Mouse (Mus musculus): Measurements from ENCODE around the gene Gm11639.

Gene Gm11639

GRCm38 (mm10) chr11:104685548-104685947 lies at the start of gene Gm11639:
Gm11639 (plus strand) TSS chr11:104685707.
- peak; percentile 49 for DNase-seq (ENCODE audit: low read depth, low spot score)

- DNase-seq (ENCODE audit: low read depth, low spot score), result no peak
Observed at GRCm38 (mm10) chr11:104637010-104637409, 48.5 kb upstream of the Gm11639 start.

- no peak for DNase-seq (ENCODE audit: low read depth, low spot score)
Observed at GRCm38 (mm10) chr11:104638006-104638405, 47.5 kb upstream of the Gm11639 start.

- no peak for DNase-seq (ENCODE audit: low read depth, low spot score)
Observed at GRCm38 (mm10) chr11:104638906-104639305, 46.6 kb upstream of the Gm11639 start.

DNA sequence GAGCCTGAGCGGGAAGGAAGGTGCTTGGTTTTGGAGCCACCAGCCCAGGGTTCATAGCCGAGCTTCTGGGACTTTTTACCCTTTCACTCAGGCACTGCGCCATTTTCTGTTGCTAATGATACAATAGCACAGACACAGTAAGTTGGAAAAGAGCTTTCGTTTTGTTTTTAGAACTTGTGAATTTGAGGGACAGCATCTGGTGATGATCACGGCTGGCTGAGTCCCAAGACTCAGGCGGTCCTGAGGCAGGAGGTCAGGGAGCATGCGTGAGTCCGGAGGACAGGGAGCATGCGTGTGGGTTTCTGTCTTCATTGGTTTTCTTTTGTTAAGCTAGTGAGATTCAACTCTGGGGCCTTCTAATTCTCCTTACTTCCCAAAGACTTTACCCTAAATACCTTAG lies 45.9 kb upstream of the Gm11639 start:
- no peak for DNase-seq (ENCODE audit: low read depth, low spot score)

- DNase-seq (ENCODE audit: low read depth, low spot score), result no peak
Observed at GRCm38 (mm10) chr11:104640894-104641293, 44.6 kb upstream of the Gm11639 start.

DNA sequence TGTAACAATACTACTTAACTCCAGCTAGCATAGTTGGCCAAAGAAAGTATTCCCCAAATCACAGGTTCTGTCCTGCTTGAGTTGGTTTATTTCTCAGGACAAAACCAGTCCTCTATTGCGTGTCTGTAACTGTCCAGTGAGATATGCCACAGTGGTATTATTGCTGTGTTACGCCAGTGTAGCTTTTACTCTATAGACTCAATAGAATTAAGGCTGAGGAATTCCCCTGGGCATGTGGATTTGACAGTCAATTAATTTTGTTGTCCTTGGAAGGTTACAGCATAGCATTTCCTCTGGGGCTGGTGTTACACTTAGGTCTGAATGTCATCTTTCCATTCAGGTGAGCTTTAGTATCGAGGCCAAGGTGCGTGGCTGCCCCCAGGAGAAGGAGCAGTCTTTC lies 42.3 kb upstream of the Gm11639 start:
- DNase-seq (ENCODE audit: low read depth, low spot score), result no peak

DNA sequence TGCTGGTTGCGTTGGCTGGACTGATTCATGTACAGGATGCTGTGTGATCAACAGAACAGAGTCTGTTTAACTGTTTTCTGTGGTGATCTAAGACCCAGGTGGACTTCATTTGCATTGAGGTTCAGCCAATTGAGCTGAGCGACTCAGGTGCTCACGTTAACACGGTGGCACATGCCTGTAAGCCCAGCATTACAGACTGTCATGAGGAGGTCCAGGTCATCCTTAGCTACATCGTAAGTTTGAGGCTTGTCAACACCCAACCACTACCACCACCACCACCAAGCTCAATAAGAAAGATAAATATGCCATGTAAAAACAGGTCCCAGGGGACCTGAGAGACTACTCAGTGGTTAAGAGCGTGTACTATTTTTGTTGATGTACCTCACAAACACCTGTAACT lies 40.1 kb upstream of the Gm11639 start:
- no peak for DNase-seq (ENCODE audit: low read depth, low spot score)

DNA sequence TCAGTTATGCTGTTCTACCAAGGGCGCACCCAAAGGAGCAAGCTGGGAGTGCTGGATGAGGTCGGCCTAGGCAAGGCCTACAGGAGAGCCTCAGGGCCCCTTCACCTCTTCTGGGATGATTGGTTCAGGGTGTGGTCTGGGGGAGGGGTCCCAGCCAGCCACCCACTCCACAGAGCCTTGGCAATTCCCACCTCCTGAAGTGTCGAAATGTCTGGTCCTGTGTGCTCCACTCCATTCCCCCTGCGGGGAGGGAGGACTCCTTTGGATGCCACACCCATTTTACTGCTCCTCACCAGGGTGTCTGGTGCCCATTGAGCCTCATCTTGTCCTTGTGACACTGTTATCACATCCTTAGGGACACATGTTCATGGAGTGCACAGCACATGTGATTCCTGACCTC lies 39.3 kb upstream of the Gm11639 start:
- no peak for DNase-seq (ENCODE audit: low read depth, low spot score)

- no peak for DNase-seq (ENCODE audit: low read depth, low spot score)
Observed at GRCm38 (mm10) chr11:104646611-104647010, 38.9 kb upstream of the Gm11639 start.

DNA sequence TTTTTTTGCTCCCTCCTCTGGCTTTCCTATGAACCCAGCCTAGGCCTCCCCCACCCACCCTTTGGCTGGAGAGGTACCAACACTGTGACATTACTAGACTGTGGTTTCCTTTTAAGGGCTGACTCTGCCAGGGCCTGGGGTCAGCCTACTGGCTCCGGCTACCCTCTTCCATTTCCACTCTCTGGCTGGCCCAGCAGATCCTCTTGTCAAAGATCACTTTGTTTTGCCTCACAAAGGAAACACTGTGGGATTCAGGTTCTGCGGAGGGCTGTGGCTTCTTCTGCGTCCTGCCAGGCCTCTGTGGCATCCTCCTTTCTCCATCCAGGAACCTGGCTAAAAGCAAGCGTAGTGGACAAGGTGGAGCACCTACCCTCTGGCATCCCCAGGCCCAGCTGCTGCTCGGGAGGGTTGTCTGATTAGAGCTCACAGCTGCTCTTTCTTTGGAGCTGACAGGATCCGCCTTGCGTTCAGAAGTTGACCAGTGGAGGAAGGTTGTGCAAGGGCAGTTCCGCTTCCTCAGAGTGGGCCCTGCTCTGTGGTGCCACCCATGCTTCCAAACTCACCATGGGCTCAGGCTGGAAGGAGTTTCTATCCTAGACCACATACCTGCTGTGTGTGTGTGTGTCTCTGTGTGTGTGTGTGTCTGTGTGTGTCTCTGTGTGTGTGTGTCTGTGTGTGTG lies 38.2 kb upstream of the Gm11639 start:
- no peak for DNase-seq (ENCODE audit: low read depth, low spot score)

DNA sequence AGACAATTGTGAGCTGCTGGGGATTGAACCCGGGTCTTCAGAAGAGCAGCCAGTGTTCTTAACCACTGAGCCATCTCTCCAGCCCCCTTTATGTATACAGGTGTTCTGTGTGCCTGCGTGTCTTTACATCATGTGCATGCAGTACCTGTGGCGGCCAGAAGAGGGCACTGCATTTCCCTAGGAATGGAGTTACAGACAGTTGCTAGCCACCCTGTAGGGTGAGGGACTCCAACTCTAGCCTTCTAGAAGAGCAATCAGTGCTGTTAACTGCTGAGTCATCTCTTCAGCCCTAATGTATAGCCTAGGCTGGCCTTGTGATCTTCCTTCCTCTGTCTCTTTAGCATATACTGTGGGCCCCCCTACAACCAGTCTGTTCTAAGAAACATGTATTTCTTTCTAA lies 36.9 kb upstream of the Gm11639 start:
- DNase-seq (ENCODE audit: low read depth, low spot score), result peak; percentile 78

DNA sequence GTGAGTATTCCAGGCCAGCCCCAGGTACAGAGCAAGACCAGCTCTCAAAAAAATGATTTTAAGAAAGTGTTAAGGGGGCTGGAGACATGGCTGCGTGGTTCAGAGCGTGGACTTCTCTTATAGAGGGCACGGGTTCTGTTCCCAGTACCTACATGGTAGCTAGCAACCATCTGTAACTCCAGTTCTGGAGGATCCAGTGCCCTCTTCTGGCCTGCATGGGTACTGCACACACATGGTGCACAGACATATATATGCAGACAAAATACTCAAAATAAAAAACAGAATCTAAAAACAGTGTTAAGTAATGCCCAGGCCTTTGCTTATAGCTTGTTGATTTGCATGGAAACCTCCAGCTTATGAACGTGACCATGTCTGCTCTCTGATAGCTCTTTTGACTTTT lies 24.9 kb upstream of the Gm11639 start:
- DNase-seq (ENCODE audit: low read depth, low spot score), result no peak

GRCm38 (mm10) chr11:104661106-104661505 lies 24.4 kb upstream of the Gm11639 start:
- no peak for DNase-seq (ENCODE audit: low read depth, low spot score)

DNA sequence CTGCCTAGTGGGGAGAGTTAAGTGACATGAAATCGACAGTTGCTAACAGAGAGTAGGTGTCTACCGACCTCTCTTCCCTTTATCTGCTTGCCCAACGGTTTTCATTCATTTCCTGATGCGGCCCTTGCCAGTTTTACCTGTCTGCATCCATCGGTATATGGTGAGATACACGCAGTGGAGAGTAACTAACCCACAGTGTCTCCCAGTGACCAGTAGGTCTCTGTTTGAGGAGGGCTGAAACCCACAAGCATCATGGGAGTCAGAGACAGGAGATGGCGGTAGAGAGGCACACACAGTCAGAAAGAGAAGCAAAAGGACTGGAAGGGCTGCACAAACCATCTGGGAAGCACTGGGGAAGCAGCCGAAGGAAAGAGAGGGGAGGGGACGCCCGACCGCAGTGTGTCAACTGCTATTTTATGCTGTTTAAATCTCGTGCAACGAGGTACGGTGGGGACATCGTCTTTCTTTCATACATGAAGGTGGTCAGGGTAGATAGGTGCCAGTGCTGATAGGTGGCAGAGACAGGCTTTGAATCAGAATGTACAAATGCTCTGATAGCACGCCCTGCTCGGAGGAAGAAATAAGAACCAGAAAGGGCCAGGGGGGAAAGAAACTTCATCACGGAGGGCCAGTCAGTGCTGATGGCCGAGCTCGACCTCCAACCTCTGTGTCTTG lies 23.8 kb upstream of the Gm11639 start:
- DNase-seq (ENCODE audit: low read depth, low spot score), result no peak

DNA sequence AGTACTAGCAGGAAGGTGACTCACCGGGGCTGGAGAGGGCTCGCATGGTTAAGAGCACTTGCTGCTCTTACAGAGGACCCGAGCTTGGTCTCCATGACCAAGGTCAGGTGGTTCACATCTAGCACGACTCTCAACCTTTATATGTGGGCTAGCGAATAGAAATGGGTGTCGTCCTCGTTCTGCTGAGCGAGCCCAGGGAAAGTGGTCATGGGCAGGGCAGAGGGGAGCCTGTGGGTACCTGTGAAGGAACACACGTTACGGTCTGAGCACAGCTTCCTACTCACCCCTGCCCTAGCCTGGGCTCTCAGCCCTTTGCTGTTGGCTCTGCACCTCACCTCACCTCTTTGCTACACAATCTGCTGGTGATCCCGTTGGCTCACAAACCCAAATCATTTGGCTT lies 22.9 kb upstream of the Gm11639 start:
- no peak for DNase-seq (ENCODE audit: low read depth, low spot score)

- DNase-seq (ENCODE audit: low read depth, low spot score), result no peak
Observed at GRCm38 (mm10) chr11:104663241-104663877, 22.1 kb upstream of the Gm11639 start.

GRCm38 (mm10) chr11:104663878-104664261 lies 21.6 kb upstream of the Gm11639 start:
- DNase-seq (ENCODE audit: low read depth, low spot score), result no peak

- DNase-seq (ENCODE audit: low read depth, low spot score), result no peak
Observed at GRCm38 (mm10) chr11:104664441-104664840, 21.1 kb upstream of the Gm11639 start.

DNA sequence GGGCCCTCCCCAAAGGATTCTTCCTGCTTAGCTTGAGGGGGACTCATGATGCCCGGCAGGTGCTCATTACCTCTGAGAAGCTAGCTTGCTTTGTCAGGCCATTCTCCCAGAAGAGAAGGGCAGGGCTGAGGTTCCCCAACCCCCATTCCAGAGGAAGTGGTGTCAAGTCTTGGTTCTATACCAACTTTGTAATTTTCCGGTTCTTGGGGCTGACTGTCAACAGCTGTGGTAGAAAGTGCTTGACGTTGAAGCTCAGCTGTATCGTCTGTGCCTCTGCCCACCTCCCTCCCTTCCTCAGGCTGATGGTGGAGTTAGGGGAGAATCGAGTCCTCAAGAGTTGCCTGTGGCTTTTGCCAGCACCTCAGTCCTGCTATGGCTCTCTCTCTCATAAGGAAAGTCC lies 18.1 kb upstream of the Gm11639 start:
- no peak for DNase-seq (ENCODE audit: low read depth, low spot score)

DNA sequence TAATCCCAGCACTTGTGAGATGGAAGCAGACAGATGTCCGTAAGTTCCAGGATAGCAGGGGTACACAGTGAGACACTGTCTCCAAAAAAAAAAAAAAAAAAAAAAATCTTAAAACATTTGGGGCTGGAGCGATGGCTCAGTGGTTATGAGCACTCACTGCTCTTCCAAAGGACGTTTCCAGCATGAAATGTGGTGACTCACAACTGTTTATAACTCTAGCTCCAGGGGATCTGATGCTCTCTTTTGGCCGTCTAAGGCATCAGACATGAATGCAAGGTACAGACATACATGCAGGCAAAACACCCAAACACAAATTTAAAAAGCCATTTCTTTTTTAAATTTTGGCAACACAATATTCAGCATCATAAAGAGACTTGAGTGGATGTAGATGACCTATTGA lies 12.1 kb upstream of the Gm11639 start:
- no peak for DNase-seq (ENCODE audit: low read depth, low spot score)

DNA sequence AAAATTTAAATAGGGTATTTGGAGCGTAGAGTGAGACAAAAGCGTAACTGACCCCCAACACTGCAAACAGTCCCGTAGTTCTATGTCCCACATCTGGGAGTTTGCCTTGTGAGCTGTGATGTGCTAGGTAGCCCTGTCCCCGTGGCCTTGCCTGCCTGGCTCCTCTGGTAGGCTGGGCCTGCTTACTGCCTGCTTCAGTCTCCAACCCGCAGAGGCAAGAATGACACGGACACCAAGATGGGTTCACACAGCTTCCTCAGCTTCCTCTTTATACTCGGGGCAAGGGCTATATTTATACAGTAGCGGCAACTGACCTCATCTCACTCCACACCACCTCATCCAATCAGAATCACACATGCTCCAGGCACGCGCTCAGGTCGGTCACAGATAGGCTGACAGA lies 10.7 kb upstream of the Gm11639 start:
- DNase-seq (ENCODE audit: low read depth, low spot score), result no peak

GRCm38 (mm10) chr11:104693235-104693634 lies 7.7 kb downstream of the Gm11639 start:
- DNase-seq (ENCODE audit: low read depth, low spot score), result no peak
